Mouse (Mus musculus): ENCODE data around the gene Frmd4b. TPM values are rescaled to one million over a fixed set of nuclear protein-coding genes. Genes with fewer than 3 reads are reported as not detected.
"Not testable (repeated sequence)": the region's sequence is repeated elsewhere in the genome, so short reads cannot be mapped to it uniquely, and the experiment has no call there.

Frmd4b gene
- polyA plus RNA-seq, 1 experiment = 0.59 TPM

DNA sequence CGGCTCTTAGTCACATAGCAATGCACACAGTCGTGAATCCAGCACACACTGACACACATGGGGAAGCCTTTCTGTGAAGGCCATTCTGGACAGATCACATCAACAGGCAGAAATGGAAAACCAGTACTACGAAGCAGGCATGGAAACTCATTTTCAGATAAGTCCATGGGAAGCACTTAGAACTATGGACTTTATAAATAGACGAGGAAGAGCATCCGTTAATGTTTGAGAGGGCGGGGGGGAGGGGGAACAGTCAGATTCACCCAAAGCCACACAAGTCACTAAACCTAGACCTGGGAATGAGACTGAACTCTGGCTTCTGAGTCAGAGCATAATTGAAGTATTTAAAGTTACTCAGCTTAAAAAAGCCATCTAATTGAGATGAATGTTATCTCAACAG is 186.8 kb downstream of the Frmd4b start:
- no peak overlapping the region for H3K4me3 ChIP-seq
- H3K79me2 ChIP-seq (ENCODE audit: control insufficient read depth, insufficient read depth) = no peaks in the 10 kb centered on the region
- H3K36me3 ChIP-seq (ENCODE audit: control insufficient read depth, insufficient read depth) = no peaks in the 10 kb centered on the region
- H3ac ChIP-seq (ENCODE audit: control insufficient read depth, insufficient read length) = no peak overlapping the region
- H3K27me3 ChIP-seq (ENCODE audit: control insufficient read depth, insufficient read depth, insufficient read length) = peaks cover 2% of the 10 kb centered on the region
- no peak overlapping the region for H3K4me2 ChIP-seq (ENCODE audit: low read depth)
- no peak for TF ChIP-seq TCF12 (IDR thresholded peaks at IDR 0.05; ENCODE audit: insufficient read depth, poor library complexity, severe bottlenecking)
- no peak for TF ChIP-seq MAX (IDR thresholded peaks at IDR 0.05; ENCODE audit: low read depth)
- no peak for TF ChIP-seq POLR2AphosphoS2 (IDR thresholded peaks at IDR 0.05; ENCODE audit: insufficient read length, low read depth)
- TF ChIP-seq MYOG (IDR thresholded peaks at IDR 0.05; ENCODE audit: control insufficient read depth in 1 of 3, insufficient read depth in 1 of 3, insufficient read length in 2 of 3, low read depth in 2 of 3) = no peak
- TF ChIP-seq CEBPB (IDR thresholded peaks at IDR 0.05; ENCODE audit: insufficient read depth, poor library complexity, severe bottlenecking) = no peak
- TF ChIP-seq POLR2A (IDR thresholded peaks at IDR 0.05; ENCODE audit: insufficient read length, low read depth) = no peak
- TF ChIP-seq USF1 (IDR thresholded peaks at IDR 0.05; ENCODE audit: low read depth) = no peak
- no peak for TF ChIP-seq MYOD1 (IDR thresholded peaks at IDR 0.05; ENCODE audit: control insufficient read depth in 1 of 3, insufficient read length in 2 of 3, low read depth in 2 of 3)
- no peak for TF ChIP-seq SRF (IDR thresholded peaks at IDR 0.05; ENCODE audit: control insufficient read depth, insufficient read length, low read depth)
- no peak for TF ChIP-seq E2F4 (IDR thresholded peaks at IDR 0.05; ENCODE audit: insufficient read depth)

DNA sequence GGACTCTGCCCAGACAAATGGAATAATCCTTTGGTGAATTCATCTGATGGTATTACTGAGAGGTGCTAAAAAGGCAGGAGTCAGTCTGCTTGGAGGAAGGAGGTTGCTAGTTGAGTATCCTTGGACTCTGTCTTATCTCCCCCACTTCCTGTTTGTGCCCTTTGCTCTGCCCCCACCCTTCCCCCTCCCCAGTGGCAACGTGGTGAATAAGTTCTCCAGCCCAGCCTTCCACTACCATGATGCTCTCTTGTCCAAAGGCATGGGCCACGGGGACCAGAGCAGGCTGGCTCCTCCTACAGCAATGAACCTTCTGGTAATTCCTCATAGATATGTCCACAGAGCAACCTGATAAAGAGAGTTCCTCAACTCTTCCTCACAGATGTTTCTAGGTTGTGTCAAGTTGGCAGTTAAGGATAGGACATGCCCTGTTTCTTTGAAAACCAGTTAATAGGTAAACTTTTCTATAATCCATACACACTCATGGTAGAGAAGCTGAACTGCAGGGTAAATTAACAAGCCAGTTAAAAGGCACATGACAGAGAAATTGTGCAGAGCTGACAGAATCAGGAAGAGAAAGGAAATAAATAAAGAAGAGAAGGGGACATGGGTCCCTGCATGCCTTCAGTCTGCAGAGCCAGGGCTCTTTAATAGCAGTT is 187.5 kb downstream of the Frmd4b start:
- Histone ChIP-seq H3K27me3 (ENCODE audit: control insufficient read depth, insufficient read depth, insufficient read length) (no peaks in the 10 kb centered on the region), H3K79me2 (ENCODE audit: control insufficient read depth, insufficient read depth) (no peaks in the 10 kb centered on the region), H3ac (ENCODE audit: control insufficient read depth, insufficient read length) (no peak overlapping the region), H3K4me3 (no peak overlapping the region), H3K36me3 (ENCODE audit: control insufficient read depth, insufficient read depth) (no peaks in the 10 kb centered on the region), H3K4me2 (ENCODE audit: low read depth) (no peak overlapping the region)
- TF ChIP-seq MYOG (IDR thresholded peaks at IDR 0.05; ENCODE audit: control insufficient read depth in 1 of 3, insufficient read depth in 1 of 3, insufficient read length in 2 of 3, low read depth in 2 of 3) (no peak), SRF (IDR thresholded peaks at IDR 0.05; ENCODE audit: control insufficient read depth, insufficient read length, low read depth) (no peak), CEBPB (IDR thresholded peaks at IDR 0.05; ENCODE audit: insufficient read depth, poor library complexity, severe bottlenecking) (no peak), TCF3 (IDR thresholded peaks at IDR 0.05; ENCODE audit: insufficient read length, low read depth) (no peak), POLR2AphosphoS2 (IDR thresholded peaks at IDR 0.05; ENCODE audit: insufficient read length, low read depth) (no peak), E2F4 (IDR thresholded peaks at IDR 0.05; ENCODE audit: insufficient read depth) (no peak)

DNA sequence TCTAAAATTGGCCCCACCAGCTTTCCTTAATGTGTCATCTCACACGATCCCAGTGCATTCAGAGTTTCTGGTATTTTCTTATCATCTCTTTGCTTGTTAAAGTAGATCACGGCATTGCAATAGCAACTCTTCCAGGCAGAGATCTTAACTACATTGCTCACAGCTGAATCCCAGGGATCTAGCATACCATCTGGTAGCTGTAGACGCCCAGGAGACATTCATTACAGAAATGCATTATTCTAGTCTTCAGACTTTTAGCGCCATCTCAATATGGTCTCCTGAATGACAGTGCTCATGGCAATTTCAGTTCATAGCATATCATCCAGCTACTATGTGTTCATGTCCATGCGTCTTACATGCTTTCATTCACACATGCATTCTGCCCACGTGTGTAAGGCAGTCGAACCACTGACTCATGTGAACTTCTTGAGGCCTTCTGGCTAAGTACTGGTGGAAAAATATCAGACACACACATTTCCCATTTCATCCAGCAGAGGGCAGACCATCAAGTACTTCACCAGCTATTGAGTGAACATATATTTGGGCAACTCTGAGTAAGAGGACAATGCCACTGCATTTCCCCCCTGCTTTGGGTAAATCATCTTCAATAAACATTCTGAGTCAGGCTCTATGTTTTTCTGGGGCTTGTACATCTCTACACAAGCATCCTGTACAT is 197.4 kb downstream of the Frmd4b start:
- no peak for TF ChIP-seq E2F4 (IDR thresholded peaks at IDR 0.05; ENCODE audit: insufficient read depth)
- no peak for TF ChIP-seq MYOG (IDR thresholded peaks at IDR 0.05; ENCODE audit: control insufficient read depth in 1 of 3, insufficient read depth in 1 of 3, insufficient read length in 2 of 3, low read depth in 2 of 3)
- TF ChIP-seq MAX (IDR thresholded peaks at IDR 0.05; ENCODE audit: low read depth) = no peak
- no peak for TF ChIP-seq REST (IDR thresholded peaks at IDR 0.05; ENCODE audit: insufficient read depth, insufficient read length)
- no peak for TF ChIP-seq POLR2AphosphoS2 (IDR thresholded peaks at IDR 0.05; ENCODE audit: insufficient read length, low read depth)
- TF ChIP-seq SRF (IDR thresholded peaks at IDR 0.05; ENCODE audit: control insufficient read depth, insufficient read length, low read depth) = no peak
- TF ChIP-seq TCF12 (IDR thresholded peaks at IDR 0.05; ENCODE audit: insufficient read depth, poor library complexity, severe bottlenecking) = no peak
- H3K4me3 ChIP-seq = no peak overlapping the region

DNA sequence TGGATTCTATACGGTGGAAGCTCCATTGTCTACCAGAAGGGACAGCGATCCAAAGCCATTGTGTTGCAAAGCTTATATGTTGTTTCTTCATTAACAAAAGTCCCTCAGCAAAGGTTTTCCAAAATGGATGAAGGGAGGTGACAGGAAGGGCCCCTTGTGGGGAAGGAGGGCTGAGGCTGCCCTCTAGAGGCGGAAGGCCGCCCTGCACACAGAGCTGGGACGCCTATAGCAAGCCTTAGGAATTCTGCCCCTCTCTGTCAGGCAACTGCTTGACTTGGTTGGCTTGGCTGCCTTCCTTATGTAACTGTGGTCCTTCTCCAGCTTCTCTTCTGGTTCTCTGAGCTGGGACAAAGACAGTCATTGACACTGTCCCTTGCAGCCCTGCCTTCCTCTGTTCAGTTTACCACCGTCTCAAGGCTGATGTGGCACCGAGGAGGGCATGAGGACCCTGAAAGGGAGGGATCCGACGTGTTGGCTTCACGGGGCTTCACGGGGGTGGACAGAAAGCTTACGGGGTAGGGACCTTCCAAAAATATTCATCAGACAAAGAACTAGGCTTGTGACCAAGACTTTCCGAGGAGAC is 200.3 kb downstream of the Frmd4b start:
- TF ChIP-seq TCF12 (IDR thresholded peaks at IDR 0.05; ENCODE audit: insufficient read depth, poor library complexity, severe bottlenecking) = no peak
- no peak for TF ChIP-seq MYOG (IDR thresholded peaks at IDR 0.05; ENCODE audit: control insufficient read depth in 1 of 3, insufficient read depth in 1 of 3, insufficient read length in 2 of 3, low read depth in 2 of 3)
- no peak for TF ChIP-seq POLR2A (IDR thresholded peaks at IDR 0.05; ENCODE audit: insufficient read length, low read depth)
- no peak for TF ChIP-seq USF1 (IDR thresholded peaks at IDR 0.05; ENCODE audit: low read depth)
- no peak for TF ChIP-seq MYOD1 (IDR thresholded peaks at IDR 0.05; ENCODE audit: control insufficient read depth in 1 of 3, insufficient read length in 2 of 3, low read depth in 2 of 3)
- TF ChIP-seq POLR2AphosphoS2 (IDR thresholded peaks at IDR 0.05; ENCODE audit: insufficient read length, low read depth) = no peak
- no peak for TF ChIP-seq CEBPB (IDR thresholded peaks at IDR 0.05; ENCODE audit: insufficient read depth, poor library complexity, severe bottlenecking)
- TF ChIP-seq E2F4 (IDR thresholded peaks at IDR 0.05; ENCODE audit: insufficient read depth) = no peak
- TF ChIP-seq SRF (IDR thresholded peaks at IDR 0.05; ENCODE audit: control insufficient read depth, insufficient read length, low read depth) = no peak
- TF ChIP-seq REST (IDR thresholded peaks at IDR 0.05; ENCODE audit: insufficient read depth, insufficient read length) = no peak
- no peak for TF ChIP-seq TCF3 (IDR thresholded peaks at IDR 0.05; ENCODE audit: insufficient read length, low read depth)
- TF ChIP-seq MAX (IDR thresholded peaks at IDR 0.05; ENCODE audit: low read depth) = no peak
- Histone ChIP-seq H3K4me3 (no peak overlapping the region), H3K79me2 (ENCODE audit: control insufficient read depth, insufficient read depth) (no peaks in the 10 kb centered on the region), H3K36me3 (ENCODE audit: control insufficient read depth, insufficient read depth) (no peaks in the 10 kb centered on the region), H3ac (ENCODE audit: control insufficient read depth, insufficient read length) (no peak overlapping the region), H3K27me3 (ENCODE audit: control insufficient read depth, insufficient read depth, insufficient read length) (no peaks in the 10 kb centered on the region), H3K4me2 (ENCODE audit: low read depth) (no peak overlapping the region)

More for the DNA sequence above, 197.4 kb downstream of the Frmd4b start:
- Histone ChIP-seq H3K79me2 (ENCODE audit: control insufficient read depth, insufficient read depth) (no peaks in the 10 kb centered on the region), H3K36me3 (ENCODE audit: control insufficient read depth, insufficient read depth) (no peaks in the 10 kb centered on the region), H3ac (ENCODE audit: control insufficient read depth, insufficient read length) (no peak overlapping the region), H3K4me2 (ENCODE audit: low read depth) (no peak overlapping the region), H3K27me3 (ENCODE audit: control insufficient read depth, insufficient read depth, insufficient read length) (no peaks in the 10 kb centered on the region)

DNA sequence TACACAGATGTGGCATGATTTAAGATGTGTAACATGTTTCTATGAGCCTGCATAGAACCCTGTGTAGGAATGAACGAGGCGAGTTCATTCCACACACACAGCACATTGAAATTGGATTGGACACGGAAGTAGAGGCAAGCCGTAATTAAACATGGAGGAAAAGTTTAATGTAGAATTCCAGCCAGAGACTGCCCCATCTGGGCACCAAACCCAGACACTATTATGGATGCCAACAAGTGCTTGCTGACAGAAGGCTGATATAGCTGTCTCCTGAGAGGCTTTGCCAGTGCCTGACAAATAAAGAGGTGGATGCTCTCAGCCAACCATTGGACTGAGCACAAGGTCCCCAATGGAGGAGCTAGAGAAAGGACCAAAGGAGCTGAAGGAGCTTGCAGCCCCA is 201.8 kb downstream of the Frmd4b start:
- not testable (repeated sequence) for H3K4me3 ChIP-seq; H3K79me2 ChIP-seq (ENCODE audit: control insufficient read depth, insufficient read depth); H3K27me3 ChIP-seq (ENCODE audit: control insufficient read depth, insufficient read depth, insufficient read length); H3K36me3 ChIP-seq (ENCODE audit: control insufficient read depth, insufficient read depth); H3ac ChIP-seq (ENCODE audit: control insufficient read depth, insufficient read length); H3K4me2 ChIP-seq (ENCODE audit: low read depth)
